In genomic region chr1:23906082-23906481, GRCm38 (mm10) we compare ENCODE assay signal across 12 mouse cellular contexts. TPM values are rescaled to one million over a fixed set of nuclear protein-coding genes. Genes with fewer than 3 reads are reported as not detected.
DNase-seq lines count a peak whose midpoint lies in the region; ATAC-seq and TF ChIP-seq lines count a peak whose summit lies in the region.
"Had no signal": no experiment of that assay in that cellular context is flagged by ENCODE, and none has a peak within 500 bp of the region (broad histone marks: within the 10 kb centered on the region; RNA-seq: fewer than 3 reads in every experiment).

No protein-coding gene starts in this region.

- H3K4me2 ChIP-seq in intestine, postnatal 0 days (replicated peaks; ENCODE audit: low read depth) = no peak overlapping the region
- no peak overlapping the region for H3K4me2 ChIP-seq in intestine, embryonic 16.5 days (ENCODE audit: low read depth, low read length)
- H3K4me2 ChIP-seq in CH12.LX (ENCODE audit: insufficient read depth, low read depth, poor library complexity, severe bottlenecking) = no peak overlapping the region
- H3K4me2 ChIP-seq: liver, embryonic 13.5 days; midbrain, embryonic 11.5 days had no signal

- no peaks in the 10 kb centered on the region for H3K27me3 ChIP-seq in intestine, postnatal 0 days (replicated peaks; ENCODE audit: control insufficient read depth, insufficient read depth, low read length)
- no peaks in the 10 kb centered on the region for H3K27me3 ChIP-seq in intestine, embryonic 16.5 days (replicated peaks; ENCODE audit: control insufficient read depth, insufficient read depth, low read length)
- no peaks in the 10 kb centered on the region for H3K27me3 ChIP-seq in CH12.LX (replicated peaks)
- H3K27me3 ChIP-seq: liver, embryonic 13.5 days had no signal

- H3K4me1 ChIP-seq in intestine, postnatal 0 days (replicated peaks; ENCODE audit: control insufficient read depth, insufficient read depth, low read length) = no peaks in the 10 kb centered on the region
- H3K4me1 ChIP-seq in intestine, embryonic 16.5 days (ENCODE audit: control insufficient read depth, insufficient read depth, low read length) = no peaks in the 10 kb centered on the region
- H3K4me1 ChIP-seq in CH12.LX (ENCODE audit: control insufficient read depth in 1 of 2, insufficient read depth in 2 of 2) = no peaks in the 10 kb centered on the region

- DNase-seq in 416B (ENCODE audit: low read depth) (peak; percentile 53), CH12.LX (ENCODE audit: extremely low read depth) (no peak)
- DNase-seq in embryo, embryonic 11 days = peak; percentile 22
- DNase-seq in urinary bladder, postnatal 14 days (ENCODE audit: low spot score) = no peak
- no peak for DNase-seq in kidney, adult 11 months
- no peak for DNase-seq in adrenal gland, postnatal 10 days
- DNase-seq: cerebellum, adult 8-10 months; kidney, adult 2 months; liver, embryonic 13.5 days had no signal

- H3K36me3 ChIP-seq in intestine, postnatal 0 days (ENCODE audit: control insufficient read depth, insufficient read depth) = no peaks in the 10 kb centered on the region
- no peaks in the 10 kb centered on the region for H3K36me3 ChIP-seq in intestine, embryonic 16.5 days (ENCODE audit: control insufficient read depth, insufficient read depth, low read length)
- H3K36me3 ChIP-seq in CH12.LX (replicated peaks in 1 of 2; ENCODE audit: control insufficient read depth in 1 of 2, insufficient read depth in 1 of 2, low read length in 1 of 2) = peaks cover 0 to 4% of the 10 kb centered on the region in 2 experiments
- H3K36me3 ChIP-seq: liver, embryonic 13.5 days had no signal

- dilution Hi-C loops in CH12.LX (cut with MboI; ENCODE audit: extremely low pct_ligation_motif_present, extremely low pct_unique_long_range_greater_than_20kb, low sequenced_read_pairs) = no loop called here

- TF ChIP-seq CTCF in intestine, postnatal 0 days (IDR thresholded peaks at IDR 0.05; ENCODE audit: low read depth) = peak; percentile 62
- TF ChIP-seq CTCF in CH12.LX (conservative IDR thresholded peaks at IDR 0.05 in 1 of 2, IDR thresholded peaks at IDR 0.05 in 1 of 2; ENCODE audit: low read depth in 2 of 2, low read length in 2 of 2) = peak in 1 of 2 experiments; percentile 65; a peak in 2 of 4 replicates

- H3K4me3 ChIP-seq in intestine, postnatal 0 days (ENCODE audit: low read depth, low read length) = no peak overlapping the region
- H3K4me3 ChIP-seq in intestine, embryonic 16.5 days (ENCODE audit: low read length) = no peak overlapping the region
- no peak overlapping the region for H3K4me3 ChIP-seq in CH12.LX (replicated peaks in 1 of 3; ENCODE audit: low read depth in 2 of 3, low read length in 2 of 3, poor library complexity in 1 of 3)
- H3K4me3 ChIP-seq: liver, embryonic 13.5 days had no signal

- H3K9me3 ChIP-seq in intestine, postnatal 0 days (ENCODE audit: control insufficient read depth) = no peaks in the 10 kb centered on the region
- no peaks in the 10 kb centered on the region for H3K9me3 ChIP-seq in intestine, embryonic 16.5 days (ENCODE audit: control insufficient read depth, low read length)
- no peaks in the 10 kb centered on the region for H3K9me3 ChIP-seq in CH12.LX (replicated peaks; ENCODE audit: low read length)
- H3K9me3 ChIP-seq: liver, embryonic 13.5 days had no signal

- ATAC-seq in intestine, postnatal 0 days = no peak
- ATAC-seq in intestine, embryonic 16.5 days = no peak

- peak; percentile 70 for TF ChIP-seq RAD21 in CH12.LX (IDR thresholded peaks at IDR 0.05; ENCODE audit: low read depth, low read length)

- no peak for TF ChIP-seq EP300 in CH12.LX (IDR thresholded peaks at IDR 0.05; ENCODE audit: low read length)

- no peak for TF ChIP-seq POLR2A in CH12.LX (IDR thresholded peaks at IDR 0.05; ENCODE audit: low read depth, low read length)

- H3K9ac ChIP-seq in intestine, postnatal 0 days (ENCODE audit: low read depth, low read length) = no peak overlapping the region
- no peak overlapping the region for H3K9ac ChIP-seq in intestine, embryonic 16.5 days (ENCODE audit: low read depth, low read length)
- no peak overlapping the region for H3K9ac ChIP-seq in CH12.LX (ENCODE audit: insufficient read depth, low read depth)
- H3K9ac ChIP-seq: liver, embryonic 13.5 days had no signal

- H3K27ac ChIP-seq in intestine, postnatal 0 days (ENCODE audit: low read depth, low read length) = no peak overlapping the region
- no peak overlapping the region for H3K27ac ChIP-seq in intestine, embryonic 16.5 days (ENCODE audit: low read length)
- no peak overlapping the region for H3K27ac ChIP-seq in CH12.LX (ENCODE audit: insufficient read depth, low read depth)
- H3K27ac ChIP-seq: liver, embryonic 13.5 days had no signal

- H3K79me2 ChIP-seq in CH12.LX (replicated peaks; ENCODE audit: control insufficient read depth, extremely low read depth, insufficient read depth, poor library complexity, severe bottlenecking) = peaks cover 5% of the 10 kb centered on the region; the same call in 1 of the 2 replicates

- in situ Hi-C loops in CH12.LX (cut with MboI; ENCODE audit: low pct_ligation_motif_present, low pct_unique_long_range_greater_than_20kb, low sequenced_read_pairs) = no loop called here

TF ChIP-seq in CH12.LX, 34 proteins besides CTCF, POLR2A, EP300 and RAD21:
- TF ChIP-seq MYC (IDR thresholded peaks at IDR 0.05; ENCODE audit: low read depth, low read length) (no peak; the same call in 1 of the 2 replicates), CHD2 (IDR thresholded peaks at IDR 0.05; ENCODE audit: low read length) (no peak), MAFK (IDR thresholded peaks at IDR 0.05; ENCODE audit: insufficient replicate concordance, low read length) (peak; percentile 83), ZC3H11A (IDR thresholded peaks at IDR 0.05; ENCODE audit: low read depth, low read length) (peak; percentile 59), ELF1 (IDR thresholded peaks at IDR 0.05; ENCODE audit: low read depth, low read length) (no peak), POLR2AphosphoS2 (IDR thresholded peaks at IDR 0.05; ENCODE audit: low read depth, low read length) (no peak), ETS1 (conservative IDR thresholded peaks at IDR 0.05; ENCODE audit: low read depth, low read length) (no peak), BHLHE40 (IDR thresholded peaks at IDR 0.05; ENCODE audit: low read depth, low read length) (no peak), TCF12 (IDR thresholded peaks at IDR 0.05; ENCODE audit: low read depth, low read length) (no peak), USF1 (IDR thresholded peaks at IDR 0.05; ENCODE audit: low read depth, low read length) (no peak), SMC3 (IDR thresholded peaks at IDR 0.05; ENCODE audit: low read depth, low read length) (peak; percentile 78), NELFE (IDR thresholded peaks at IDR 0.05; ENCODE audit: low read depth, low read length) (no peak), MXI1 (IDR thresholded peaks at IDR 0.05; ENCODE audit: low read depth, low read length) (no peak), ZKSCAN1 (IDR thresholded peaks at IDR 0.05; ENCODE audit: borderline replicate concordance, low read depth, low read length) (no peak), E2F4 (IDR thresholded peaks at IDR 0.05; ENCODE audit: insufficient replicate concordance, low read depth, low read length) (no peak), ZNF384 (IDR thresholded peaks at IDR 0.05; ENCODE audit: low read depth, low read length) (no peak), KAT2A (IDR thresholded peaks at IDR 0.05; ENCODE audit: insufficient replicate concordance, low read length) (no peak), GABPA (IDR thresholded peaks at IDR 0.05; ENCODE audit: insufficient replicate concordance, low read depth, low read length) (no peak), JUND (conservative IDR thresholded peaks at IDR 0.05; ENCODE audit: low read depth, low read length) (no peak), PAX5 (IDR thresholded peaks at IDR 0.05; ENCODE audit: low read length) (no peak), MAX (IDR thresholded peaks at IDR 0.05; ENCODE audit: low read length) (no peak), HCFC1 (IDR thresholded peaks at IDR 0.05; ENCODE audit: low read depth, low read length) (no peak), MAZ (IDR thresholded peaks at IDR 0.05; ENCODE audit: low read depth, low read length) (no peak), IRF4 (IDR thresholded peaks at IDR 0.05; ENCODE audit: low read depth, low read length) (no peak)

RNA-seq across cellular contexts. Expression of gene Smap1, which starts 16.0 kb away (rescaled TPM):
- polyA plus RNA-seq in intestine, postnatal 0 days (2015; fragmentation: Nextera tagmentation; extraction: Ambion mirVana) = 54.7 and 62.6 TPM in 2 replicates
- polyA plus RNA-seq in intestine, embryonic 16.5 days (2015; fragmentation: Nextera tagmentation; extraction: Ambion mirVana) = 17.3 and 18.0 TPM in 2 replicates
- total RNA-seq in CH12.LX (2012; rRNA removed) (23.6 and 37.0 TPM in 2 replicates), CH12.LX (2014; rRNA removed) (22.3 and 24.5 TPM in 2 replicates)
- 59.3 and 60.5 TPM in 2 replicates for polyA plus RNA-seq in CH12.LX (2012; ENCODE audit: insufficient read length, low read depth)
- total RNA-seq in adrenal gland, postnatal 10 days (2021) = 10 to 100 TPM; 72.0 to 72.7 TPM

Comparison
In these comparisons a context has a peak if more than half of its experiments do, and no peak if none do; other contexts are left out.
1. DNase-seq: peak in 416B (single experiment) and embryo, embryonic 11 days (single experiment); none in CH12.LX (single experiment), urinary bladder, postnatal 14 days (single experiment), kidney, adult 11 months (single experiment) and adrenal gland, postnatal 10 days (single experiment).